Mouse (Mus musculus): ENCODE results near the gene Mst1r.
A peak's percentile ranks its signal among the peaks of the same experiment; 100 is the strongest.

The Mst1r gene

DNA sequence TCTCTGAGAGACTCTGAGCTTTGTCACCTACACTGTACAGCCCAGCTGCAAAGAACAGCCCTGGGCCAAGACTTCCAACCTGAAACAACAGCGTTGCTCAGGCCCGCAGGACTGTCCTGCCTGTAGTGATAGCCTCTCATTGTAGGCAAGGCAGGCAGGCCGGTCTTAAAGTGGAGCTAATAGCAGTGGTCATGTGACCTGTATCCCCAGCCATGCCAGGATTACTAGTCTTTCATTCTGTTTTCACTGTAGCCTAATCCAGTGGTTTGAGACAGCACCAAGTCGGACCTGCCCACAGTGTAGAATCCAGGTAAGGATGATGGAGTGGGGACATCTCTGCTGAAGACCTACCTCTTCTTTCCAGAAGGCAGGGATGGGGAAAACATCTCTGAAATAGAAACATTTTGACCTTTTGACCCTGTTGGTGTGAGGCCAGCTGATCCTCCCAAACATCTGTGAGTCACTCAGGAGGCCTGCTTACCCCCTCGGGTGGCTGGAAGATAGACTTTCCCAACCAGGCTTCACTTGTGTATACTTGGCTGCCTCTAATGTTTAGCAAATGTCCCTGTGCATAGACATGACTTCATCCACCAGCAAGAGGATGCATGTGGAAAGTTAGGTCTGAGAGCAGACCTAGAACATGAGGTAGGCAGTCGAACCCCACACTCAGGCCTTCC is 49.1 kb downstream of the Mst1r start:
- DNase-seq (ENCODE audit: low read depth): no peak

DNA sequence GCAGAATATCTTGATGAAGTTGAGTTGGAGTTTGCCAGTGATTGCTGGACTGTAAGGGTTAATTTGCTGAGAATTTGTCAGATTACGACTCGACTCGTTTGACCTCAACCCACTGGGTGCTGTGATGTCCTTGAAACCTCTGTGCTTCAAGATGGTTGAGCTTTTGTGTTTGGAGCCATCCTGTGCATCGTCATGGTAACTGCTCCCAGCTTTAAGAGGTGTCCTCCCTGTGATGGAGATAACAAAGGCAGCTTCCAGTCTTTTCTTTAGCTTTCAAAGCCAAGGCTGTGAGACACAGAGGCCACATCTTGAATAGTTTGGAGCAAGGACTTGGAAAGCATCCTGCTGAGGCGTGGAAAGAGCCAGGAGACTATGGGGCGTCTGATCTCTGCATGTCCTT is 50.5 kb downstream of the Mst1r start:
- no peak for DNase-seq (ENCODE audit: low read depth)

DNA sequence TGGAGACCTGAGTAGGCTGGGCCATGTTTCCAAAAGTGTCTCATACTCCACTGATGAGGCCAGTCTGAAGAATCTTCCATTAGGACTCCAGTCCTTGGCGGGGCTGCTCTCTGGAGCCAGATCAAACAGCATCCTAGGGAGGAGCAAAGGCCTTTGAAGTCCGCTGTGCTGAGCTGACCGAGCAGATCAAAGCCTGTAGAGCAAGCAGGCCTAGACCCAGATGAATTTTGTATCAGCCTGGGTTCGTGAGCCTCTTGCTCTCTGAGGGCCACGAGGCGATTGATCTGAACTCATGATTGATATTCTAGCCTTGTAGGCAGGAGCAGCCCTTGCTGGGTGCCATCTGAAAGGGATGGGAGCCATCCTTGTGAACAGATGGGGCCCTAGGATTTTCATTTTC is 53.2 kb downstream of the Mst1r start:
- DNase-seq (ENCODE audit: low read depth): no peak

DNA sequence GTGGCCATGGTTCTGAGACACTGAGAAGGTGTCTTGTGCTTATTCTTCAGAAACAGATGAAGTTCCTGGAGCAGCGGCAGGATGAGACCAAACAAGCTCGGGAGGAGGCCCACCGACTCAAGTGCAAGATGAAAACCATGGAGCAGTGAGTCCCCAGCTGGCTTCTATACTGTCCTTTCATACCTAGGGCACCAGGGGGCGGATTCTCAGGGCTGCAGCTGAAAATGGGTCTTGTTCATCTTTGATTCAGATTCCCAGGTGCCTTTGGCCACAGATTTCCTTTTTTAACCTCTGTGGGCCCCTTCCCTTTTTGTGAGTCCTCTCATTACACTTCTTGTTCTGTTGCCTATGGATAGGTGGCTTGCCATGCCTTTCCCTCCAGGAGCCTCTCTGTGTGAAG is 54.3 kb downstream of the Mst1r start:
- no peak for DNase-seq (ENCODE audit: low read depth)

DNA sequence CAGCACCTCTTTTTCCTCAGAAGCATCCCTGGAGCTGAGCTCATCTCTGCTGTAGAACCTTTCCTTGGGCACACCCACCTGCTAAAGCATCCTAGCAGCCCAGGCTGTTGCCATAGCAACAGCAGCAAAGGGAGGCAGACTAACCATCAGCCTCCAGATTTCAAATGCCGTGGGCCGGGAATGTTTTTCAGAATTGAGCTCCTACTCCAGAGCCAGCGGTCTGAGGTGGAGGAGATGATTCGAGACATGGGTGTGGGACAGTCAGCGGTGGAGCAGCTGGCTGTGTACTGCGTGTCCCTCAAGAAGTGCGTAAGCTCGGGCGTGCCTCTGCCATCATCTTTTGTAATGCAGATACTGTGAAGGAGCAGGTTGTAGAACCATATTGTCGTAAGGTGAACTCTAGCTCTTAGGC is 54.7 kb downstream of the Mst1r start:
- no peak for DNase-seq (ENCODE audit: low read depth)

DNA sequence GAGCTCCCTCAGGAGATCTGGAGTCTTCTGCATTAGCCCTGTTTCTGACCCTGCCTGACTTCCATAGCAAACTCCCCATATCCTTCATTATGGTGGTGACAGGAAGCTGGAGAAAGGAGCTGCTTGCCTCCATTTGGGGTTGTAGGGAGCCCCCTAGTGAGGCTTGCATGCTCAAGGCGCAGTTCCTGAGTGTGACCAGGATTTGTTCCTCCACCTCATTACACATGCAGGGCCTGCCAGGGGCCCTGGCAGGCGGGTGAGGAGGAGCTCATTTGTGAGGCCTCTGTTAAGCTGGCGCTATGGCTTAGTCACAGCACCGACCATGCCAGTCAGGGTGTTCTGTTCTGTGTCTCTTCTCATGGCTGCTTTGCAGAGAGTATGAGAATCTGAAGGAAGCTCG is 55.2 kb downstream of the Mst1r start:
- no peak for DNase-seq (ENCODE audit: low read depth)

DNA sequence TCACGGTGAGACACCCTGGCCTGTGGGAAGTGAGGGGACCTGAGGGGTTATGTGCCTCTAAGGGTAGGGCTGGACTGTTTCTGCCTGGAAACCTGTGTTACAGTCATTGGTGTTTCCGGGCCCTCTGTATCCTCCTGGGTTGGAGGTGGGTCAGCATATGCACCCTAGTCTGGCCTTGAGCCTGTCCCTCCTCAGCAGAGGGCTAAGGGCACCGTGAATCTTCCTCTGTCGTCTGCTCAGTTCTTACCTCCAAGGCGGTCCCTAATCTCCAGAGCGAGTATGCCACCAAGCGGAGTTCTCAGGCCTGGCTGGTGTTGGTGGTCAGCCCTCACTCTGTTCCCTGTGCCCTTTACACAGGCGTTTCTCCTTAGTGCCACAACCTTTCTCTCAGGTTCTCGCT is 56.2 kb downstream of the Mst1r start:
- no peak for DNase-seq (ENCODE audit: low read depth)

DNA sequence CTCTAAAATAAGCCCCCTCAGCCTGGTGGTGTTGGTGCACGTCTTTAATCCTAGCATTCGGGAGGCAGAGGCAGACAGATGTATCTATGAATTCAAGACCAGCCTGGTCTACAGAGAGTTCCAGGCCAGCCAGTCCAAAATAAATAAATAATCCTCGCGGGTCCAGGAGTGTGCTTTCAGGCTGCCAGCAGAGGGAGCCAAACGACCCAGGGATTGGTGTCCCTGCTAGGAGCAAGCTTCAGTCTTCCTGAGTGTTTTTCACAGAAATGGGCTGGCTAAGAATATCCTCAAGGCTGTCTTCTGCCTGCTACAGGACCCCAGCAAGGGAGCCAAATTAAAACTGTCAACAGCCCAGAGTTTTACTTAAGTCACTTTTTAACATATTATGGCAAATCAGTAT is 57.0 kb downstream of the Mst1r start:
- DNase-seq (ENCODE audit: low read depth): peak; percentile 89

DNA sequence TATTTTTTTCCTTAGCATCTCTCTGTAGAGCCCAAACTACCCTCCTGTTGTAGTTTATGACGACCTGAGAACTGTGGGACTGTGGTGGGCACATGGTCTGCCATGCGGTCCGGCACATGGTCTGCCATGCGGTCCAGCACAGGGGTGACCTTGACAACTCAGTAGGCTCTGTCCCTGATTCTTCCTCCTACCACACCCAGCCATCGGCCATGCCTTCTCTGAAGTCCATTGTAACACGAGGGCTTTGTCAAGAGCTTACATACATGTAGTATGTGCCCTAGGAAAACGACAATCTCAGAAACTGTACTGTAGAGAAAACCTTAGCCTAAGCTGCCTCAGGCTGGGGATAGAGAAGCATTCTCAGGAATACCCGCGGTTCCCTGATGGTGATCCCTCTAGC is 58.0 kb downstream of the Mst1r start:
- no peak for DNase-seq (ENCODE audit: low read depth)

DNA sequence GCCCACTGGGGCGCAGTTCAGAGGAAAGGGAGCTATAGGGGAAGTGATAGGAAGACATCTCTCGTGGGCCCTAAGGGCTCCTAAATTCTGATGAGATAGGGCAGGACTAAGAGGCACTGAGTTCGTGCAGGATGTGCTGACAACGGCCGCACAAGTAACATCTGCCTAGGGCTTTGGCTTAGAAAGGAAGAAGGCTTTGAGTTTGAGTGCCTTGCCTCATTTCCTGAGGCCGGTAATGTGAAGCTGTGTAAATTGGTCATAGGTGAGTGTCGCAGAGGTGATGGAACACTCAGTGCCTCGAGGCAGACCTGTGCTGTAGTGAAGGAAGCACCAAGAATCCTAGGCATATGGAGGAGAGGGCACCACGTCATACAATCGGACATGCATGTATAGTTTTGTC is 60.0 kb downstream of the Mst1r start:
- DNase-seq (ENCODE audit: low read depth): no peak

DNA sequence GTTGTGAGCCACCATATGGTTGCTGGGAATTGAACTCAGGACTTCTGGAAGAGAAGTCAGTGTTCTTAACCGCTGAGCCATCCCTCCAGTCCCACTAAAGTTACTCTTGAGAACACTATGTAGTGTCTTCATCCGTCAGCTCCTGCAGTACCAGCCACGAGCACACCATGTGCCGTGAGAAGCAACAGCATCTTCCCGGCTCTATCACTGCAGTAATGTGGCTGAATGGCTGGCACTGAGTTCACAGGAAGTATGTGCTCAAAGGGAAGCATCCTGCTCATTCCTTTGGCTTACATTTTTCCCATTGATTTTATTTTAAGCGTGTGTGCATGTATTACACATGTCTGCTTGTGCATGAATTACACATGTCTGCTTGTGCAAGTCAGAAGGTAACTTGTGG is 60.8 kb downstream of the Mst1r start:
- DNase-seq (ENCODE audit: low read depth): no peak

DNA sequence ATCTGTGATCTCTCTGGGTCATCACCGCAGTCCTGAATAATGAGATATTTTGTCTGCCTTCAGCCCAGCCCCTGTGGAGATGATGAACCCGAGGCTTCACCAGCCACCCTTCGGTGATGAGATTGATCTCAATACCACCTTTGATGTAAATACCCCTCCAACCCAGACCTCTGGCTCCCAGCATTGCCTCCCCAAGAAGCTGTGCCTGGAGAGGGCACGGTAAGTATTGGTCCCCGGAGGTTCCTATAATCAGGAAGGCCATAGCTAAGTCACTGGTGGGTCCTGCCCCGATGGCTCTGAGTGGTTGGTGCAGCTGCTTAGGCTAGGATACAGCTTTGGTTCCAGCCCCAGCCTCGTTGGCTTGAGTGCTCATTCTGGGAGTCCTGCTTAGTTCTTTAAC is 61.9 kb downstream of the Mst1r start:
- no peak for DNase-seq (ENCODE audit: low read depth)

Measured in induced T-regulatory cell, adult 2 months (primary cell).